Mouse (Mus musculus): ENCODE results near the gene Mpp2. TPM values are rescaled to one million over a fixed set of nuclear protein-coding genes. Genes with fewer than 3 reads are reported as not detected.

The Mpp2 gene
- polyA plus RNA-seq, 1 experiment from 2014 or later = 10.7 TPM

GRCm38 (mm10) chr11:102049875-102050482 lies 38.3 kb downstream of the Mpp2 start:
- no peaks in the 10 kb centered on the region for H3K36me3 ChIP-seq
- ATAC-seq (ENCODE audit: insufficient number of reproducible peaks, low FRiP score, low TSS enrichment, low read depth) = no peak
- H3K9ac ChIP-seq = no peak overlapping the region
- H3K4me2 ChIP-seq (replicated peaks) = no peak overlapping the region
- no peaks in the 10 kb centered on the region for H3K27me3 ChIP-seq
- no peak overlapping the region for H3K4me3 ChIP-seq (replicated peaks)
- 58% methylated on average over 14 of the region's 14 CpGs for WGBS
- no peaks in the 10 kb centered on the region for H3K4me1 ChIP-seq
- no peaks in the 10 kb centered on the region; the same call in 1 of the 2 replicates for H3K9me3 ChIP-seq (replicated peaks)
- no peak overlapping the region for H3K27ac ChIP-seq (replicated peaks)

DNA sequence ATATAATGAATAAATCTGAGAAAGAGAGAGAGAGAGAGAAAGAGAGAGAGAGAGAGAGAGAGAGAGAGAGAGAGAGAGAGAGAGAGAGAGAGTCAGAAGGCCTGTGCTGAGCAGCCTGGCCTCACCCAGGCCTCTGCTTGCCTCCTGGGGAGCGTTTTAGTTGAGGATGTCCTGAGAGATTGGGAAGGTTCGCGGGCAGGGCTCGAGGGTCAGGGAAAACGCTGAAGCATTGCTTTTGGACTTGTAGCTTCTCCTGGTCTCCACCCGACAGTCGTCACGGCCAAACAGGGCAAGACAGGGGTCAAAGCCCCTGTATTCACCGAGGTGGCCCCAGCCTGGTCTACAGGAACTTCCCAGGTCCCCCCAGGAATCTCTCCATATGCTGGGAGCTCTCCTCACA lies 41.7 kb downstream of the Mpp2 start:
- no peaks in the 10 kb centered on the region for H3K36me3 ChIP-seq
- no peaks in the 10 kb centered on the region for H3K4me1 ChIP-seq
- H3K9ac ChIP-seq = no peak overlapping the region
- H3K27me3 ChIP-seq = no peaks in the 10 kb centered on the region
- H3K4me2 ChIP-seq (replicated peaks) = no peak overlapping the region
- no peak overlapping the region for H3K27ac ChIP-seq (replicated peaks)
- ATAC-seq (ENCODE audit: insufficient number of reproducible peaks, low FRiP score, low TSS enrichment, low read depth) = no peak
- WGBS = 85% methylated on average over 9 of the region's 9 CpGs
- no peaks in the 10 kb centered on the region; the same call in 1 of the 2 replicates for H3K9me3 ChIP-seq (replicated peaks)
- H3K4me3 ChIP-seq (replicated peaks) = no peak overlapping the region

- no peak overlapping the region for H3K9ac ChIP-seq
- no peaks in the 10 kb centered on the region; the same call in 1 of the 2 replicates for H3K9me3 ChIP-seq (replicated peaks)
- no peak overlapping the region for H3K4me2 ChIP-seq (replicated peaks)
- no peaks in the 10 kb centered on the region for H3K36me3 ChIP-seq
- no peak for ATAC-seq (ENCODE audit: insufficient number of reproducible peaks, low FRiP score, low TSS enrichment, low read depth)
- H3K4me3 ChIP-seq (replicated peaks) = no peak overlapping the region
- 81% methylated on average over 7 of the region's 7 CpGs for WGBS
- no peaks in the 10 kb centered on the region for H3K4me1 ChIP-seq
- no peak overlapping the region for H3K27ac ChIP-seq (replicated peaks)
- H3K27me3 ChIP-seq = no peaks in the 10 kb centered on the region
Measured at GRCm38 (mm10) chr11:102044691-102045212, 43.6 kb downstream of the Mpp2 start.

DNA sequence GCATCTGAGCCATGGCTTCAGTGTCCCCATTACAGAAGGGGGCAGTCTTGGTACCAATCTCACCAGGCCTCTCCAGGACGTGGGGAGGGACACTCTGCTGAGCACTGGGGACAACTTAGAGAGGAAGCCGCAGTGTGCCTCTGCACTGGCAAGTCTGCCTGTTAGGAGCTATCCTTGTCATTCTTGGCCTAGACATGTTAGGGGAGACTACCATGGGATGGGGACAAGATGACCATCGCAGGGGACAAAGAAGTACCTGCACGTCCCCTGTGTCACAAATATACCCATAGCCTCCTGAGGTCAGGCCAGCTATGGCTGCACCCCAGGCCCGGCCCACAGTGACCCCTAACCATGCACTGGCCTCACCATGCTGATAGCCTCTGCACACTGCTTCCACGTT lies 44.9 kb downstream of the Mpp2 start:
- Histone ChIP-seq H3K27me3 (no peaks in the 10 kb centered on the region), H3K27ac (replicated peaks) (no peak overlapping the region), H3K9ac (no peak overlapping the region), H3K36me3 (no peaks in the 10 kb centered on the region), H3K4me2 (replicated peaks) (no peak overlapping the region), H3K4me3 (replicated peaks) (no peak overlapping the region), H3K9me3 (replicated peaks) (no peaks in the 10 kb centered on the region; the same call in 1 of the 2 replicates), H3K4me1 (no peaks in the 10 kb centered on the region)
- ATAC-seq (ENCODE audit: insufficient number of reproducible peaks, low FRiP score, low TSS enrichment, low read depth) = no peak
- 83% methylated on average over 6 of the region's 6 CpGs for WGBS

DNA sequence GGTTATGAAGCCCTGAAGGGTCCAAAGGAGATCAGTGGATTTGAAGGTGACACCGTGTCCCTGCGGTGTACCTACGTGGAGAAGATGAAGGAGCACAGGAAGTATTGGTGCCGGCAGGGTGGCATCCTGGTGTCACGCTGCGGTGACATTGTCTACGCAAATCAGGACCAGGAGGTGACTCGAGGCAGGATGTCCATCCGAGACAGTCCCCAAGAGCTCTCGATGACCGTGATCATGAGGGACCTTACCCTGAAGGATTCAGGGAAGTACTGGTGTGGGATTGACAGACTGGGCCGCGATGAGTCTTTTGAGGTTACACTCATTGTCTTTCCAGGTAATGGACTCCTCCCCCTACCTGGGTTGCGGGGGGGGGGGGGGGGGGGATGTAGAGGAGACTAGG lies 45.3 kb downstream of the Mpp2 start:
- no peak overlapping the region for H3K9ac ChIP-seq
- no peak overlapping the region for H3K4me3 ChIP-seq (replicated peaks)
- ATAC-seq (ENCODE audit: insufficient number of reproducible peaks, low FRiP score, low TSS enrichment, low read depth) = no peak
- no peak overlapping the region for H3K4me2 ChIP-seq (replicated peaks)
- H3K27me3 ChIP-seq = no peaks in the 10 kb centered on the region
- H3K36me3 ChIP-seq = no peaks in the 10 kb centered on the region
- no peaks in the 10 kb centered on the region; the same call in 1 of the 2 replicates for H3K9me3 ChIP-seq (replicated peaks)
- no peaks in the 10 kb centered on the region for H3K4me1 ChIP-seq
- H3K27ac ChIP-seq (replicated peaks) = no peak overlapping the region
- WGBS = 89% methylated on average over 14 of the region's 14 CpGs

GRCm38 (mm10) chr11:102041350-102041949 lies 46.9 kb downstream of the Mpp2 start, which contains the start of gene Cd300lg:
TSS of gene Cd300lg (plus strand) at chr11:102041509.
- no peak within 1 kb of the TSS for H3K4me2 ChIP-seq (replicated peaks)
- H3K27ac ChIP-seq (replicated peaks) = no peak within 1 kb of the TSS
- no peaks in the 10 kb centered on the region; the same call in 1 of the 2 replicates for H3K9me3 ChIP-seq (replicated peaks)
- no peak for ATAC-seq (ENCODE audit: insufficient number of reproducible peaks, low FRiP score, low TSS enrichment, low read depth)
- 45% methylated on average over 5 of the region's 5 CpGs for WGBS
- no peak within 1 kb of the TSS for H3K9ac ChIP-seq
- H3K4me3 ChIP-seq (replicated peaks) = no peak within 1 kb of the TSS
- H3K27me3 ChIP-seq = no peaks in the 10 kb centered on the region
- no peaks in the 10 kb centered on the region for H3K36me3 ChIP-seq
- H3K4me1 ChIP-seq = no peaks in the 10 kb centered on the region

DNA sequence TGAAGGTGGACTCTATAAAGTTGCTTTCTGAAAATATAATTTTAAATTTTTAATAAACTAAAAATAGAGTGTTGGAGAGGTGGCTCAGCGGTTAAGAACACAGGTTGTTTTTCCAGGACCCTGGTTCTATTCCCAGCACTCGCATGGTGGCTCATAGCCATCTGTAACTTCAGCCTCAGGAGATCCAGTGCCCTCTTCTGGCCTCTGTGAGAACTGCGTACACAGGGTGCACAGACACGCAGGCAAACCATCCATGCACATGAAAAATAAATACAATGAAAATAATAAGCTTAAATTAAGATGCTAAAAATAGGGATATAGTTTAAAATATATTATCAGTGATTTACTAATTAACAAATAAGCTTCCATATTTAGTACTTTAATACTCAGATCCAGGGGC lies 47.7 kb downstream of the Mpp2 start:
- H3K36me3 ChIP-seq = no peaks in the 10 kb centered on the region
- no peak overlapping the region for H3K9ac ChIP-seq
- H3K4me2 ChIP-seq (replicated peaks) = no peak overlapping the region
- H3K27ac ChIP-seq (replicated peaks) = no peak overlapping the region
- no peaks in the 10 kb centered on the region for H3K4me1 ChIP-seq
- H3K4me3 ChIP-seq (replicated peaks) = no peak overlapping the region
- no peaks in the 10 kb centered on the region for H3K27me3 ChIP-seq
- ATAC-seq (ENCODE audit: insufficient number of reproducible peaks, low FRiP score, low TSS enrichment, low read depth) = no peak
- no peaks in the 10 kb centered on the region; the same call in 1 of the 2 replicates for H3K9me3 ChIP-seq (replicated peaks)
- WGBS = 70% methylated on average over 4 of the region's 4 CpGs

DNA sequence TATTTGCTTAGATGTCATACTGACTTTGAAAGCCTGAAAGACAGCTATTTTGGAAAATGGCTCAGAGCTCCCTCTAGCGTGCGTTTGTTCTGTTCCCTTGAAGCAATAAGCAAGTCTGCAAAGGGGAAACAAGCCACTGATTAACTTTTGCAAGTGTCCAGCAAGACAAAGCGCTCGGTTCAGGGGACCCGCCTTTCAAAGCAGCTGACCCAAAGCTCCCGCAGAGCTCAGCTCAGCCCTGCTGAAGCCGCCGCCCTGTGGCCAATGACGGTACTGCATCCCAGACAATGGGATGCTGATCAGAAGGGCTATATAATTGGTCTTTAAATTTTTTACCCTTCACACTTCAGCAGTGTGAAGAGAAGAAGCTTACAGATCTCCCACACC lies 48.2 kb downstream of the Mpp2 start:
- H3K4me2 ChIP-seq (replicated peaks) = no peak overlapping the region; the same call in 1 of the 2 replicates
- no peak overlapping the region for H3K27ac ChIP-seq (replicated peaks)
- H3K4me3 ChIP-seq (replicated peaks) = no peak overlapping the region
- H3K36me3 ChIP-seq = no peaks in the 10 kb centered on the region
- 0 out of 2 replicates have a peak, but pooled peaks cover under 1% of the 10 kb centered on the region for H3K4me1 ChIP-seq
- H3K9ac ChIP-seq = no peak overlapping the region
- ATAC-seq (ENCODE audit: insufficient number of reproducible peaks, low FRiP score, low TSS enrichment, low read depth) = peak; percentile 73; the same call in 1 of the 2 replicates
- H3K27me3 ChIP-seq = no peaks in the 10 kb centered on the region
- no peaks in the 10 kb centered on the region; the same call in 1 of the 2 replicates for H3K9me3 ChIP-seq (replicated peaks)
- WGBS = under 1% methylated on average over 9 of the region's 9 CpGs

DNA sequence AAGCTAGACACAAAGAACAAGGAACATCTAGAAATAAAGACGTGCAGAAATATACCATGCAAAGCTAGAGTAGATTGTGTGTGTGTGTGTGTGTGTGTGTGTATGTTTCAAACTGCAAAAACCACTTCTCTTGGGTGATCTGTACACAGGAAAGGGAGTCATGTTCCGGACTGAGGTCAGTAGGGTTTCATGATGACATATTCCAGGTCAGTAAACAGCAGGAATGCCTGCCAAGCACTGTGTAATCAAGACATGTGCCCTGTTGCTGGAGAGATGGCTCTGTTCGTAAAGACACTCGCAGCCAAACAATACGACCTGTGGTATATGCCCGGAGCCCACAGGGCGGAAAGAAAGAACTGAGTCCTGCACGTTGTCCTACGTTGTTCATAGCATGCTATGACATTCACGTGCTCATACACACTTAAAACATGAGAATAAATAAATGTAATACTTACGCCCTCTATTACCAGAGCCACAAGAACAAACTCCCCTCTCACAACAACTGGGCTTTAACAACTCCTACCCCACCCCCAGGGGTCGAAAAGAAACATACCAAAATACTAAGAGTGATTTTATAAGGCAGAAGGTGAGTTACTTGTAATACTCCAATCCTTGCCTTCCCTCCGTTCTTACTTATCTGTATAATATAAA lies 48.7 kb downstream of the Mpp2 start:
- Histone ChIP-seq H3K27ac (replicated peaks) (no peak overlapping the region), H3K9me3 (replicated peaks) (no peaks in the 10 kb centered on the region), H3K4me1 (0 out of 2 replicates have a peak, but pooled peaks cover 3% of the 10 kb centered on the region), H3K9ac (no peak overlapping the region), H3K4me2 (replicated peaks) (no peak overlapping the region; the same call in 1 of the 2 replicates), H3K4me3 (replicated peaks) (no peak overlapping the region), H3K36me3 (no peaks in the 10 kb centered on the region), H3K27me3 (no peaks in the 10 kb centered on the region)
- ATAC-seq (ENCODE audit: insufficient number of reproducible peaks, low FRiP score, low TSS enrichment, low read depth) = no peak
- WGBS = 70% methylated on average over 13 of the region's 13 CpGs

GRCm38 (mm10) chr11:102037789-102038188 lies 50.5 kb downstream of the Mpp2 start:
- H3K4me1 ChIP-seq = 0 out of 2 replicates have a peak, but pooled peaks cover 3% of the 10 kb centered on the region
- H3K27ac ChIP-seq (replicated peaks) = no peak overlapping the region
- no peaks in the 10 kb centered on the region for H3K27me3 ChIP-seq
- H3K36me3 ChIP-seq = no peaks in the 10 kb centered on the region
- no peak overlapping the region for H3K4me3 ChIP-seq (replicated peaks)
- WGBS = 83% methylated on average over 6 of the region's 6 CpGs
- no peak overlapping the region for H3K4me2 ChIP-seq (replicated peaks)
- no peaks in the 10 kb centered on the region for H3K9me3 ChIP-seq (replicated peaks)
- no peak overlapping the region for H3K9ac ChIP-seq
- ATAC-seq (ENCODE audit: insufficient number of reproducible peaks, low FRiP score, low TSS enrichment, low read depth) = no peak

- no peak for ATAC-seq (ENCODE audit: insufficient number of reproducible peaks, low FRiP score, low TSS enrichment, low read depth)
- 0 out of 2 replicates have a peak, but pooled peaks cover 3% of the 10 kb centered on the region for H3K4me1 ChIP-seq
- H3K4me3 ChIP-seq (replicated peaks) = no peak overlapping the region
- no peak overlapping the region for H3K27ac ChIP-seq (replicated peaks)
- H3K27me3 ChIP-seq = no peaks in the 10 kb centered on the region
- H3K9ac ChIP-seq = no peak overlapping the region
- no peaks in the 10 kb centered on the region for H3K36me3 ChIP-seq
- no peak overlapping the region for H3K4me2 ChIP-seq (replicated peaks)
- 85% methylated on average over 7 of the region's 7 CpGs for WGBS
- H3K9me3 ChIP-seq (replicated peaks) = no peaks in the 10 kb centered on the region
Measured at GRCm38 (mm10) chr11:102036336-102036735, 52.0 kb downstream of the Mpp2 start.

All from embryonic facial prominence, embryonic 15.5 days (tissue).